Mouse (Mus musculus) midbrain, postnatal 0 days (tissue): ENCODE data around the gene Fbxo34. TPM values are rescaled to one million over a fixed set of nuclear protein-coding genes. Genes with fewer than 3 reads are reported as not detected.

Experiments used
- ATAC-seq: fragments of 200-750 bp; cut with Nextera tagmentation; 2 replicates; pipeline ENCODE4 v1.8.0; 2017; ENCODE audit warnings: moderate number of reproducible peaks, mild to moderate bottlenecking, moderate TSS enrichment, moderate library complexity; ENCODE audit not compliant: low FRiP score
- DNase-seq: peaks from one replicate; pipeline ENCODE4 v3.0.0-alpha.2; 2015; ENCODE audit warnings: low spot score
- H3K27ac ChIP-seq: fragments of 300-500 bp; sonication (generic); 2 replicates; pipeline ENCODE4 v1.5.1; 2014; ENCODE audit warnings: low read depth, mild to moderate bottlenecking, low read length, mixed read lengths
- H3K27me3 ChIP-seq: fragments of 300-500 bp; sonication (generic); 2 replicates; pipeline ENCODE4 v1.6.1; 2014; ENCODE audit warnings: low read length, control low read depth, mixed read lengths; ENCODE audit not compliant: insufficient read depth
- H3K36me3 ChIP-seq: fragments of 300-500 bp; sonication (generic); 2 replicates; pipeline ENCODE4 v1.6.1; 2014; ENCODE audit warnings: low read length, control low read depth, mixed read lengths; ENCODE audit not compliant: insufficient read depth
- H3K4me1 ChIP-seq: fragments of 300-500 bp; sonication (generic); 2 replicates; pipeline ENCODE4 v1.6.1; 2014; ENCODE audit warnings: mild to moderate bottlenecking, control low read depth, antibody characterized with exemption, low read length, mixed read lengths; ENCODE audit not compliant: insufficient read depth
- H3K4me2 ChIP-seq: fragments of 300-500 bp; sonication (generic); 2 replicates; pipeline ENCODE4 v1.6.1; 2014; ENCODE audit warnings: low read depth, mild to moderate bottlenecking, low read length, mixed read lengths; ENCODE audit not compliant: poor library complexity, severe bottlenecking
- H3K4me3 ChIP-seq: fragments of 300-500 bp; sonication (generic); 2 replicates; pipeline ENCODE4 v1.5.1; 2014; ENCODE audit warnings: low read depth, mild to moderate bottlenecking, low read length, moderate library complexity
- H3K9ac ChIP-seq: fragments of 300-500 bp; sonication (generic); replicated peaks from 2 replicates; pipeline ENCODE4 v1.6.1; 2014; ENCODE audit warnings: mild to moderate bottlenecking, low read length, moderate library complexity, mixed read lengths; ENCODE audit not compliant: poor library complexity, severe bottlenecking
- H3K9me3 ChIP-seq: fragments of 300-500 bp; sonication (generic); 2 replicates; pipeline ENCODE4 v1.6.1; 2016; ENCODE audit warnings: low read length, control low read depth
- CTCF ChIP-seq: IDR thresholded peaks from 2 replicates; pipeline ENCODE4 v1.5.1; 2016; ENCODE audit warnings: antibody characterized with exemption, mild to moderate bottlenecking
- WGBS: fragments of 180-500 bp; shearing (Covaris S2); extraction: QIAGEN DNeasy Blood & Tissue Kit; methylation state at CpG from one replicate; pipeline ENCODE4 v1.1.7; 2014; 5-methylcytosine and 5-hydroxymethylcytosine counted together
- polyA plus RNA-seq: library from polyadenylated mRNA; unstranded; fragments of >200 nt; fragmentation: Nextera tagmentation; extraction: Ambion mirVana; gene quantifications from 2 replicates; pipeline ENCODE4 v1.2.1, GENCODE M21; 2015
- total RNA-seq: library from RNA; depleted of rRNA; stranded (reverse); fragments of >200 nt; gene quantifications from 2 replicates; pipeline ENCODE4 v1.2.3, GENCODE M21; 2014

Gene Fbxo34
- total and polyA plus RNA-seq, 2 experiments from 2014 or later = 29.9 to 36.5 TPM

DNA sequence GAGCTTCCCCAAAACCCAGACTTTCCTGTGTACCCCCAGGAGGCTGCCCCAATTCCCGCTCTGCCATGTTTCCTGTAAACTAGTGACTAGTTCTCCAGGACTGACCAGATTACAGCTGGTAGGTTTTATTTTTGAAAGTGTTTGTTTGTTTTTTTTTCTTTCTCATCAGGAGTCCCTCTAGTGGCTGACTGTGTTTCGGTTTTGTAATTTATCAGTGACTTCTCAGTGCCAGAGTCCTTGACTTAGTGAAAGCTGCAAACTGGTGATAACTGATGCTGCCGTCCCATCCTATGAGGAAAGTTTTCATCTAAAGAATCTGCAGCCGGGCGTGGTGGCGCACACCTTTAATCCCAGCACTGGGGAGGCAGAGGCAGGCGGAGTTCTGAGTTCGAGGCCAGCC, 65.4 kb downstream of the Fbxo34 start:
- Histone ChIP-seq H3K27ac (no peak overlapping the region), H3K4me1 (no peaks in the 10 kb centered on the region), H3K9ac (no peak overlapping the region), H3K4me3 (no peak overlapping the region), H3K9me3 (no peaks in the 10 kb centered on the region), H3K36me3 (no peaks in the 10 kb centered on the region), H3K27me3 (no peaks in the 10 kb centered on the region), H3K4me2 (no peak overlapping the region)
- WGBS = 88% methylated on average over 8 of the region's 8 CpGs
- peak; percentile 10 for DNase-seq
- no peak for ATAC-seq
- peak; percentile 51 for TF ChIP-seq CTCF

- Histone ChIP-seq H3K4me2 (no peak overlapping the region), H3K27ac (no peak overlapping the region), H3K9ac (no peak overlapping the region), H3K9me3 (no peaks in the 10 kb centered on the region), H3K4me1 (no peaks in the 10 kb centered on the region), H3K36me3 (no peaks in the 10 kb centered on the region), H3K27me3 (no peaks in the 10 kb centered on the region), H3K4me3 (no peak overlapping the region)
- 91% methylated on average over 6 of the region's 6 CpGs for whole genome bisulfite sequencing
- ATAC-seq = no peak
- no peak for DNase-seq
- TF ChIP-seq CTCF = no peak
Measured at GRCm38 (mm10) chr14:47516755-47517154, 66.5 kb downstream of the Fbxo34 start.

DNA sequence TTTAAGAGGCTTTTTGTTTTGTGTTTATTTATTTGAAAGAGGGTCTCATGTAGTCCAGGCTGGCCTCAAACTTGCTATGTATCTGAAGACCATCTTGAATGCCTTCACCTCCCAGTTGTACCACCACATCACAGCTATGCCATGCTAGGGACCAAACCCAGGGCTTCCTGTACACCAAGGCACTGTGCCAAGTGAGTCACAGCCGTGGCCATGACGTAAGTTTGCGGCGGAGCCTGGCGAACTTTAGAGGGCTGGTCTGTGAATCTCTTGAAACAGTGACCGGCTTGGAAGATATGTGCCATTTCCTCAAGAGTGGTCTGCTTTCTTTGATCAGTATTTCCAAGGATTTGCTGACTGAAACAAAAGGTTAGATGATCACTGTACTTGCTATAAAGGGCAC, 68.4 kb downstream of the Fbxo34 start:
- no peak for DNase-seq
- no peak for TF ChIP-seq CTCF

GRCm38 (mm10) chr14:47520751-47521449, 70.7 kb downstream of the Fbxo34 start:
- no peak overlapping the region for H3K4me2 ChIP-seq
- H3K4me1 ChIP-seq = no peaks in the 10 kb centered on the region
- no peak overlapping the region for H3K27ac ChIP-seq
- TF ChIP-seq CTCF = no peak
- H3K9ac ChIP-seq = no peak overlapping the region
- no peaks in the 10 kb centered on the region for H3K36me3 ChIP-seq
- WGBS = 83% methylated on average over 13 of the region's 13 CpGs
- no peaks in the 10 kb centered on the region for H3K27me3 ChIP-seq
- H3K9me3 ChIP-seq = no peaks in the 10 kb centered on the region
- ATAC-seq (no peak), DNase-seq (no peak)
- H3K4me3 ChIP-seq = no peak overlapping the region

More for the DNA sequence above, 68.4 kb downstream of the Fbxo34 start:
- Histone ChIP-seq H3K4me2 (no peak overlapping the region), H3K9me3 (no peaks in the 10 kb centered on the region), H3K4me1 (no peaks in the 10 kb centered on the region), H3K9ac (no peak overlapping the region), H3K27me3 (no peaks in the 10 kb centered on the region), H3K4me3 (no peak overlapping the region), H3K27ac (no peak overlapping the region), H3K36me3 (no peaks in the 10 kb centered on the region)
- ATAC-seq = no peak
- 96% methylated on average over 6 of the region's 6 CpGs for WGBS

GRCm38 (mm10) chr14:47521609-47522008, 71.4 kb downstream of the Fbxo34 start:
- Histone ChIP-seq H3K9ac (no peak overlapping the region), H3K27me3 (no peaks in the 10 kb centered on the region), H3K4me1 (no peaks in the 10 kb centered on the region), H3K27ac (no peak overlapping the region), H3K36me3 (no peaks in the 10 kb centered on the region), H3K4me2 (no peak overlapping the region), H3K9me3 (no peaks in the 10 kb centered on the region), H3K4me3 (no peak overlapping the region)
- ATAC-seq (no peak), DNase-seq (no peak)
- TF ChIP-seq CTCF = no peak
- WGBS = 97% methylated on average over 1 of the region's 1 CpGs

GRCm38 (mm10) chr14:47522301-47522700, 72.1 kb downstream of the Fbxo34 start:
- Histone ChIP-seq H3K4me3 (no peak overlapping the region), H3K4me2 (no peak overlapping the region), H3K36me3 (0 out of 2 replicates have a peak, but pooled peaks cover 2% of the 10 kb centered on the region), H3K9ac (no peak overlapping the region), H3K27ac (no peak overlapping the region), H3K27me3 (no peaks in the 10 kb centered on the region), H3K4me1 (no peaks in the 10 kb centered on the region), H3K9me3 (no peaks in the 10 kb centered on the region)
- DNase-seq = no peak
- ATAC-seq = no peak
- TF ChIP-seq CTCF = no peak
- WGBS = 90% methylated on average over 7 of the region's 7 CpGs
